Mouse (Mus musculus) ovary, adult 2 months (tissue): ENCODE data around the gene Srsf3. TPM values are rescaled to one million over a fixed set of nuclear protein-coding genes. Genes with fewer than 3 reads are reported as not detected.

Experiments used
- polyA plus RNA-seq: library from polyadenylated mRNA; depleted of rRNA; stranded (reverse); fragments of >200 nt; gene quantifications from 2 replicates; pipeline ENCODE4 v1.2.3, GENCODE M21; 2012; rRNA removed

The Srsf3 gene
- polyA plus RNA-seq: 173 and 223 TPM in 2 replicates

GRCm38 (mm10) chr17:29032274-29033069 is at the start of gene Srsf3:
TSS of gene Srsf3 (plus strand) at chr17:29032628.

DNA sequence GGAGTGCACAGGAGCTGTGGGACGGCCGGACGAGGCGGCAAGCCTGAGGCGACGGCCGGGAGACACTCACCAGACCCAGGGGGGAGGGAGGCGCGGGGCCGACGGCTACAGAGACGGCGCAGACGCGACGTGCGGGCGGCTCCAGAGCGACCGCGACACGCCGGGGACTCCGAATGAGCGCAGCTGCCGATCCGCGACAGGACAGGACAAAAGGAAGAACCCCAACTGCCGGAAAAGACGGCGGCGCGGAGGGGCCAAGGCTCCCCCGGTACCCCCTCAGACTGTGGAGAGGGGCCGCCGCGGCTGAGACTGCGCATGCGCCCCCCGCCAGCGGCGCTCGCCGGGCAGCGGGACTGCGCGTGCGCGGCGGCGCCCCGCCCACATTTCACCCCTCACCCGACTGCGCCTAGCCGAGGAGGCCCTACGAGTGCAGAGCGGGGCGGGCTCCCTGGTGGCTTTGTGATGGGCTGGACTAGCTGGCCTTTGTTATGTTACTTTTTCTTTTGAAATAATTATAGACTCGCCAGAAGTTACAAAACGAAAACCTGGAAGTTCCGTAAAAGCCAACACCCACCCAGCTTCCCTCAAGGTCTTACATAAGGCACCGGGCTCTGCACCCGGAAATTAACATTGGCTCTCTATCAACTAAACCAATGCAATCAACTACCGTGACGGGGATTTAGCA is 24.6 kb upstream of the Srsf3 start, which contains the start of gene Stk38:
Gene Stk38, minus strand, starts transcription at position 355 of the 685 bp plus-strand sequence.

DNA sequence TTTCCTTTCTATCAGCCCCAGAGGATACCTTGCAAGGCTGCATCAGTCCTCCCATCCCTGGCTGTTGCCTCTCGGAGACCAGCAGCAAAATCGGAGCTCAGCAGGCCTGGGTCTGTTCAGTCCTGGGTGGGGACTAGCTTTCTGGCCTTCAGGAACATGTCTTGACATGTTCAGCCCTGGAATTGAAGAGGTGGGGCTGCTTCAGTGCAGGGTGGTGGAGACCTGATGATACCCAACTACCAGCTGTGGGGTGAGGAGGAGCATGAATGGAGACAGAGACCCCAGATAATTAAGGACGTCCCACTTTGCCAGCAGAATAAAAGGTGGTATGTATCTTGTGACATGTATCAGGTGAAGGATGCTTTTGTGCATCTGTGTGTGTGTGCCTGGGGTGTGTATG is 58.3 kb downstream of the Srsf3 start, which contains the start of gene Cdkn1a:
Gene Cdkn1a, plus strand, starts transcription at position 201 of the 400 bp plus-strand sequence.

Other genes with a start within 250 kb of the Srsf3 start
- gene Brpf3, start 231.5 kb upstream of the Srsf3 start, polyA plus RNA-seq: 43.8 and 54.5 TPM in 2 replicates
- gene Pnpla1, start 174.2 kb upstream of the Srsf3 start, polyA plus RNA-seq: 0.08 TPM in 1 of 2 replicates, not detected in the other
- gene 4930539E08Rik, start 117.3 kb upstream of the Srsf3 start, polyA plus RNA-seq: 0.22 and 0.42 TPM in 2 replicates
- gene Pxt1, start 88.8 kb upstream of the Srsf3 start, polyA plus RNA-seq: 1.6 and 2.4 TPM in 2 replicates
- 67.4 and 69.9 TPM in 2 replicates for gene Kctd20, start 80.7 kb upstream of the Srsf3 start, polyA plus RNA-seq
- gene Stk38, start 24.6 kb upstream of the Srsf3 start, polyA plus RNA-seq: 57.2 and 142 TPM in 2 replicates
- 51.4 and 61.8 TPM in 2 replicates for gene Cdkn1a, start 58.3 kb downstream of the Srsf3 start, polyA plus RNA-seq
- gene Rab44, start 81.5 kb downstream of the Srsf3 start, polyA plus RNA-seq: 1.4 and 2.4 TPM in 2 replicates
- 7.1 and 10.4 TPM in 2 replicates for gene Cpne5, start 205.5 kb downstream of the Srsf3 start, polyA plus RNA-seq
- 29.9 and 40.3 TPM in 2 replicates for gene Ppil1, start 231.6 kb downstream of the Srsf3 start, polyA plus RNA-seq
- gene BC004004, start 236.2 kb downstream of the Srsf3 start, polyA plus RNA-seq: 47.9 and 51.4 TPM in 2 replicates